Mouse (Mus musculus): ENCODE data around the gene Retreg2. TPM values are rescaled to one million over a fixed set of nuclear protein-coding genes. Genes with fewer than 3 reads are reported as not detected.

The Retreg2 gene
- total RNA-seq, 1 experiment from 2014 or later, result 45.8 TPM

GRCm38 (mm10) chr1:75160256-75160617 lies 17.7 kb downstream of the Retreg2 start:
- no peak for ATAC-seq (replicated peaks; ENCODE audit: low read depth, poor library complexity, severe bottlenecking)

GRCm38 (mm10) chr1:75168093-75168471 lies 25.5 kb downstream of the Retreg2 start:
- no peak for ATAC-seq (replicated peaks; ENCODE audit: low read depth, poor library complexity, severe bottlenecking)

DNA sequence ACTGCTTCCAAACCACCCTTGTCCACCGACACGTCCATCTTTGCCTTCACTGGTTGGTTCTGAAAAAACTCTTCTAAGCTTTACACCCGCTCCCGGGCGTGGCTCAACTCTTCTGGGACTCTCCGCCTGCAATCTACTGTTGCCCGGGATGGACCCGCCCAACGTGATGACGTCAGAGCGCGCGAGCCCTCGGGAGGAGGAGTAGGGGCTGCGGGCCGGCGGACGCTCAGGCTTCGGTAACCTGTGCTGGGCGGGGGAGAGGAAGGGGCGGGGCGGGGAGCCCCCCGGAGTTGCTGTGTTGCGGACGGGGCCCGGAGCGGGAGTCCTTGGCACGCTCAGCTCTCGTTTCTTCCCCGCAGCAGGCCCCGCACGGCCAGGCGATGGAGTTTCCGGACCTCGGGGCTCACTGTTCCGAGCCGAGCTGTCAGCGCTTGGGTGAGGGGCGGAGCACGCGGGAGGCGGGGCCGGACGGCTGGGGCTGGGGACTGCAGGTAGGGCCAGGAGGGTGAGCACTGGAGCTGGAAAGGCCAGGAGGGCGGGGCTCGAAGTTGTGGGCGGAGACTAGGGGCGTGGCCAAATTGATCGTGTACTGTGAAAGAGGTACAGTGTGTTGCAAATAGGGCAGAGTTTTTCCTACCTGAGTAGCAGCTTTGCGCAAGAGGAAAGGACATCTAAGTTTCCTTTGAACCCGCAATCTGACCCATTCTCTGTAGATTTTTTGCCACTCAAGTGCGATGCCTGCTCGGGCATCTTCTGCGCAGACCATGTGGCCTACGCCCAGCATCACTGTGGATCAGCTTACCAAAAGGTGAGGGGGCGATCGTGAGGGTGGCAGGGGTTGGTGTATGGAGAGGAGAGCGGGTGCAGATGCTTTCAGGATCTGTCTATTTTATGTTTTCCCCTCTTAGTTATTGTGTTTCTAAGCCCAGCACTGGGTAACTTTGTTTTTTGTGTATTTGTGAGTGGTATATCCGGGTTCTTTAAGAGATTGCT lies 26.2 kb downstream of the Retreg2 start, which contains the start of gene Zfand2b:
TSS of gene Zfand2b (plus strand) at position 175 of the 993 bp plus-strand sequence.
- peak; percentile 94 for ATAC-seq (replicated peaks; ENCODE audit: low read depth, poor library complexity, severe bottlenecking)

- peak; percentile 59 for ATAC-seq (replicated peaks; ENCODE audit: low read depth, poor library complexity, severe bottlenecking)
These were observed 36.9 kb downstream of the Retreg2 start for GRCm38 (mm10) chr1:75179334-75180104.

DNA sequence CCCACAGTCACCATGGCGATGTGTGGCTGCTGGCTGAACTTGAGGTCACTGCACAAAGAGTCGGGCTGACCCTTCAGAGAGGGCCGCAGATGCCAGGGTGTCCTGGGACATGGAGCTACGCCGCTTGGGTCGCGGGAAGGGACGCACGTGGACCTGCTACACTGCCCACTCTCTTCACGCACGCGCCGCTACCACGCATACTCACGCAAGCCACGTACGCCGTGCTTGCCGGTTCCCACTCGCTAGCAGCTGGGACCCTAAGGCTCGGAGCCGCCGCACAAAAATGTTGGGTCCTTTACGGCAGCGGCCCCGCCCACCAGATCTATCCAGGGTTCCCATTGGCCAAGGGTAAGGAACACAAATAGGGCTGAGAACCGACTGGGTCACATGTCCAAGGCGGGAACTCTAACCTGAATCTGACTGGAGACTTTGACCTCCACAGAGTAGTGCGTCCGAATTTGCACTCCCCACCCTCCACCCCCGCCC lies 37.6 kb downstream of the Retreg2 start, which contains the start of gene Abcb6:
TSS of gene Abcb6 (minus strand) at position 288 of the 486 bp plus-strand sequence.
- peak; percentile 89 for ATAC-seq (replicated peaks; ENCODE audit: low read depth, poor library complexity, severe bottlenecking)

- ATAC-seq (replicated peaks; ENCODE audit: low read depth, poor library complexity, severe bottlenecking), result no peak
These were observed 38.2 kb downstream of the Retreg2 start for GRCm38 (mm10) chr1:75180741-75181140.

DNA sequence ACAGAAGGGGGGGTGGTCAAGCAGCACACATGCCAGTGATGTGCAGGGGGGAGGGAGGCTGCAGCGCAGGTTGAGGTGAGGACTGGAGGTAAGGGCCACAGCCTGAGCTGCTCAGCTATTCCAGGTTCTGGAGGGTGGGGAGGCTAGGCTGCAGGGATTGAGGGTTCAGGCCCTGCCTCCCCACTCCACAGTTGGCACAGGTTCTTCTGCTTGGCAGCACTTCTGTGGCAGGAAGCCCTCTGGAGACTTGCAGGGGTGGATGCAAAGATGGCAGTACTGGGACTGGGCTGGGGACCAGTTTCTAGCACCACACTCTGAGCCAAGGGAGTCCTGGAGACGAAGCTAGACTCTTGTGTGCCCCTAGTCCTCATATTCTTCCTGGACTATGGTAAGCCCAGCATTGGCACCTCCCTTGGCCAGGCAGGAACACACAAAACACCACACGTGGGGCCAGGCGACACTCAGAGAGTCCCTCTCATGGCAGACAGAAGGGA lies 38.8 kb downstream of the Retreg2 start:
- no peak for ATAC-seq (replicated peaks; ENCODE audit: low read depth, poor library complexity, severe bottlenecking)

DNA sequence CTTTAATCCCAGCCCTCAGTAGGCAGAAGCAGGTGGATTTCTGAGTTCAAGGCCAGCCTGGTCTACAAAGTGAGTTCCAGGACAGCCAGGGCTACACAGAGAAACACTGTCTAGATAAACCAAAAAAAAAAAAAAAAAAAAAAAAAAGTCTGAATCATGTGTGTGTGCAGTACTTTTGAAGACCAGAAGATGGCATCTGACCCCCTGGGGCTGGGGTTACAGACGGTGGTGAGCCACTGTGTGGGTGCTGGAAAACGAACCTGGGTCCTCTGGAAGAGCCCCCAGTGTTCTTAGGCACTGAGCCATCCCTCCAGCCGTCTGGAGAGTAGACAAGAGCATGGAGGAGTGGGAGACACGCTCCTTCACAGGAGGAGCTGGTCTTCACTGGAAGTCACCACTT lies 39.6 kb downstream of the Retreg2 start:
- no peak for ATAC-seq (replicated peaks; ENCODE audit: low read depth, poor library complexity, severe bottlenecking)

- no peak for ATAC-seq (replicated peaks; ENCODE audit: low read depth, poor library complexity, severe bottlenecking)
These were observed 42.9 kb downstream of the Retreg2 start for GRCm38 (mm10) chr1:75185495-75185894.

DNA sequence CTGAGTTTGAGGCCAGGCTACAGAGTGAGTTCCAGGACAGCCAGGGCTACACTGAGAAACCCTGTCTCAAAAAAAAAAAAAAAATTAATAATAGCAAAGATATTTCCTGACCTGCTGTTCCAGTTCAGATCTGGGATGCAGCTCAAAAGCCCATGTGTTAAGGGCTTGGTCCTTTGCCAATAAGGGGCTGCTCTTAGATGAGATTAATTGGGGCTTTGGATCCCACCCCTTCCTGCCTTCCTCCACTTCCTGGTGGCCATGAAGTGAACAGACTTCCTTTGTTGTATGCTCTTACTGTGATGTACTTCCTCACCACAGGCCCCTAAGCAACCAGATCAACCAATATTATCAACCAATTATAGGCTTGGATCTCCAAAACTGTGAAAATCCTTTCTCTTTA lies 44.5 kb downstream of the Retreg2 start:
- no peak for ATAC-seq (replicated peaks; ENCODE audit: low read depth, poor library complexity, severe bottlenecking)

GRCm38 (mm10) chr1:75187914-75188483 lies 45.4 kb downstream of the Retreg2 start:
- ATAC-seq (replicated peaks; ENCODE audit: low read depth, poor library complexity, severe bottlenecking), result peak; percentile 64

DNA sequence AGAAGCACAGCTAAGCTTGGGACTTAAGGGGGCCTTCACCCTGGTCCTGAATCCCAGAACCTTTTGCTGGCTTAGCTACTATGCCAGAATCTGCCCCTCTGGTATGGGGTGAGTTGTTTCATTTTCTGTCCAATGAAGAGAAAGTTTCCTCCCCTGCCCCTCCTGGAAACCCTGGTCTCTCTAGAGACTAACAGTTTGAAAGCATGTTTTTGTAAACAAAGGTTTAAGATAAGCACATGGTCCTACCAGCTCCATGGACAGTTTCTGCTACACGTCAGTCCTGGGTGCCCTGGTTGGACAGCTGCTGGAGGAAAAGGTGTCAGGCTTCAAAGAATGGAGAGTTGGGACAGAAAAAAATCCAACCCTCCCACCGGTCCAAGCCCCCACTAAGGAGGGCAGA lies 48.0 kb downstream of the Retreg2 start:
- ATAC-seq (replicated peaks; ENCODE audit: low read depth, poor library complexity, severe bottlenecking), result no peak

DNA sequence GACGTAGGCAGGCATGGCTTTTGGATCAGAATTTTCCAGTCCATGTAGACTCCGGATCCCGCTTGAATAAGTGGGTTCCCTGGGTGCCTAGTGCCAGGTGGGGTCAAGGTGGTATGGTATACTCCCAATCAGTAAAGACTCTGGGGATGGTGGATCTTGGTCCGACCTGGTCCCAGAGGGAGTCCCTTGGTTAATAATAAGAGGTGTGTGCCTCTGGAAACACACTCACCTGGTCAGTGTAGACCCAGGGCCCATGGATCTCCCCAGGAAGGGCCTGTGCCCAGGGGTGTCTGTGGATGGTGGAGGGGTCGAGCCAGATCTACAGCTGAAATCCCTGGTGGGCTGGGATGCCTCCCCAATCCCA lies 48.7 kb downstream of the Retreg2 start:
- no peak for ATAC-seq (replicated peaks; ENCODE audit: low read depth, poor library complexity, severe bottlenecking)

DNA sequence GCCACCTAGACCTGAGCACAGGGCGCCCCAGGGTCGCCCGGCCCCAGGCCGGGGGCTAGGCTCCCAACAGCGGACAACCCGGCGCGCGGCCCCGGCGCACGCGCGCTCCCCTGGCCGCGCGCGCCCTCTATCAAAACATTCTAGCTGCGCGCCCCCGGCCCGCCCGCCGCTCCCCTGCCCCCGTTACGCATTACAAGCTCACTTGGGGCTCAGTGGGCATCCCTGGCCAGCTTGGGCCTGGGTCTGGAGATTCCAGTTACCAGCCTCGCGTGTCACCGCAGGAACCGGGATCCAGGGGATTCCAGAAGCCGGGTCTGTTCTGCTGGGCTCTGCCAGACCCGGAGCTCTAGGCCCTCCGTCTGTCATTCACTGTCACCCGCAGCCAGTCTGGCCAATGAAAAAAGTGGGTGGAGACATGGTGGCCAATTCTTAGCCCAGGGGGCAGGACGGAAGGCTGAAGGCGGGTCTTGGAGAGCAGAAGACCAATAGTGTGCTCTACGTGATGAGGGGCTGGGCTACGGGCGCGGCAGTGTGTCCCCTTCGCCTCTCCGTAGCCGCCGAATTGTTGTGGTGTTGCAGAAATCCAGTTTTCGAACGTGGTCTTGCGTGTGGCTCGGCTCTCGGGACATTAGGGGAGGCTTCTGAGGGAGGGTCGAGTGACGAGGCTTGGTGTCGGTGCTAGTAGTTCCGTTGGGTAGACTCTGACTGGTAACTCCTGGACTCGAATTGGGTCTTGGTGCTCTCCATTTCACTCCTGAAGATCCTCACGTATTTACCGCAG lies 49.2 kb downstream of the Retreg2 start, which contains the start of the genes Ankzf1 and Atg9a:
TSS of gene Ankzf1 (plus strand) at position 530 of the 781 bp plus-strand sequence.
TSS of gene Atg9a (minus strand) at position 575 of the 781 bp plus-strand sequence.
- ATAC-seq (replicated peaks; ENCODE audit: low read depth, poor library complexity, severe bottlenecking), result peak; percentile 91

DNA sequence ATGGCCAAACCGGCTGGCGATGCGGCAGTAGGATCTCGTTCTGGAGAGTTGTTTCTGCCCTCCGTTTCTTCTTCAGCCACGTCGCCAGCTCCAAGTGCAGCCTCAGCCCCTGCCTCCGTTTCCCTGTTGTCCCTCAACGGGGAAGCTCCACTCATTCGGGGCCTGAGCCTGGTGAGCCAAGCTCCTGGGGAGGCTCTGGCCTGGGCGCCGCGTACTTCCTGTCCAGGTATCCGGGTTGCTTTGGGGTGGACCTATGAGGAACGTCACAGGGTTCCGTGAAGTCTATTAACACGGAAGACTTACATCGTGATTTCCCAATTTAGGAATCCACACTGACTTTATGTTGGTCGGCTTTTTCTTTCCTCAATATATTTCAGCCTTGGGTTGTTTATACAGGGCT lies 49.9 kb downstream of the Retreg2 start:
- peak; percentile 45 for ATAC-seq (replicated peaks; ENCODE audit: low read depth, poor library complexity, severe bottlenecking)
